Mouse (Mus musculus): ENCODE results near the gene Tmem132d. TPM values are rescaled to one million over a fixed set of nuclear protein-coding genes. Genes with fewer than 3 reads are reported as not detected.

The Tmem132d gene
- total RNA-seq, 1 experiment = 2.5 TPM

GRCm38 (mm10) chr5:128424213-128424612 lies 8.7 kb downstream of the Tmem132d start:
- DNase-seq (ENCODE audit: low read depth, low spot score) = no peak
- Histone ChIP-seq H3K36me3 (ENCODE audit: control insufficient read depth, insufficient read depth, low read length, poor library complexity, severe bottlenecking) (no peaks in the 10 kb centered on the region), H3K9ac (ENCODE audit: insufficient read depth, low read depth, low read length, poor library complexity, severe bottlenecking) (no peak overlapping the region), H3K27ac (ENCODE audit: insufficient read depth, low read depth, low read length, poor library complexity, severe bottlenecking) (no peak overlapping the region), H3K4me3 (ENCODE audit: insufficient read depth in 1 of 2, low read depth in 1 of 2, low read length in 2 of 2, poor library complexity in 1 of 2, severe bottlenecking in 1 of 2) (no peak overlapping the region), H3K9me3 (ENCODE audit: control insufficient read depth, insufficient read depth, low read depth, low read length) (no peaks in the 10 kb centered on the region), H3K4me1 (ENCODE audit: control insufficient read depth in 2 of 2, insufficient read depth in 2 of 2, low read length in 2 of 2, poor library complexity in 1 of 2) (no peaks in the 10 kb centered on the region)
- in situ Hi-C loops (cut with MboI; ENCODE audit: low sequenced_read_pairs in 2 of 2, unreplicated experiment in 2 of 2) = no loop called here
- TF ChIP-seq ZNF384 (IDR thresholded peaks at IDR 0.05; ENCODE audit: low read depth, low read length) (no peak), MAFK (IDR thresholded peaks at IDR 0.05; ENCODE audit: insufficient read depth, low read depth, low read length) (no peak), CHD2 (IDR thresholded peaks at IDR 0.05; ENCODE audit: low read depth, low read length) (no peak), ZC3H11A (IDR thresholded peaks at IDR 0.05; ENCODE audit: borderline replicate concordance, low read depth, low read length) (no peak), HCFC1 (IDR thresholded peaks at IDR 0.05; ENCODE audit: borderline replicate concordance, insufficient read depth, low read length) (no peak)

GRCm38 (mm10) chr5:128422090-128422489 lies 10.8 kb downstream of the Tmem132d start:
- H3K36me3 ChIP-seq (ENCODE audit: control insufficient read depth, insufficient read depth, low read length, poor library complexity, severe bottlenecking) = no peaks in the 10 kb centered on the region
- in situ Hi-C loops (cut with MboI; ENCODE audit: low sequenced_read_pairs in 2 of 2, unreplicated experiment in 2 of 2) = no loop called here
- no peak for DNase-seq (ENCODE audit: low read depth, low spot score)
- no peak overlapping the region for H3K4me3 ChIP-seq (ENCODE audit: insufficient read depth in 1 of 2, low read depth in 1 of 2, low read length in 2 of 2, poor library complexity in 1 of 2, severe bottlenecking in 1 of 2)
- TF ChIP-seq ZNF384 (IDR thresholded peaks at IDR 0.05; ENCODE audit: low read depth, low read length) = no peak
- no peak for TF ChIP-seq CHD2 (IDR thresholded peaks at IDR 0.05; ENCODE audit: low read depth, low read length)
- no peak for TF ChIP-seq MAFK (IDR thresholded peaks at IDR 0.05; ENCODE audit: insufficient read depth, low read depth, low read length)
- TF ChIP-seq ZC3H11A (IDR thresholded peaks at IDR 0.05; ENCODE audit: borderline replicate concordance, low read depth, low read length) = no peak
- TF ChIP-seq HCFC1 (IDR thresholded peaks at IDR 0.05; ENCODE audit: borderline replicate concordance, insufficient read depth, low read length) = no peak
- no peak overlapping the region for H3K27ac ChIP-seq (ENCODE audit: insufficient read depth, low read depth, low read length, poor library complexity, severe bottlenecking)
- H3K9ac ChIP-seq (ENCODE audit: insufficient read depth, low read depth, low read length, poor library complexity, severe bottlenecking) = no peak overlapping the region
- H3K4me1 ChIP-seq (ENCODE audit: control insufficient read depth in 2 of 2, insufficient read depth in 2 of 2, low read length in 2 of 2, poor library complexity in 1 of 2) = no peaks in the 10 kb centered on the region; a peak in 1 of 4 replicates
- no peaks in the 10 kb centered on the region for H3K9me3 ChIP-seq (ENCODE audit: control insufficient read depth, insufficient read depth, low read depth, low read length)

- TF ChIP-seq MAFK (IDR thresholded peaks at IDR 0.05; ENCODE audit: insufficient read depth, low read depth, low read length) = no peak
- TF ChIP-seq CHD2 (IDR thresholded peaks at IDR 0.05; ENCODE audit: low read depth, low read length) = no peak
- no peak for TF ChIP-seq ZNF384 (IDR thresholded peaks at IDR 0.05; ENCODE audit: low read depth, low read length)
- no peak for TF ChIP-seq HCFC1 (IDR thresholded peaks at IDR 0.05; ENCODE audit: borderline replicate concordance, insufficient read depth, low read length)
- no peak for TF ChIP-seq ZC3H11A (IDR thresholded peaks at IDR 0.05; ENCODE audit: borderline replicate concordance, low read depth, low read length)
- no peaks in the 10 kb centered on the region; a peak in 1 of 4 replicates for H3K4me1 ChIP-seq (ENCODE audit: control insufficient read depth in 2 of 2, insufficient read depth in 2 of 2, low read length in 2 of 2, poor library complexity in 1 of 2)
- in situ Hi-C loops (cut with MboI; ENCODE audit: low sequenced_read_pairs in 2 of 2, unreplicated experiment in 2 of 2) = no loop called here
- H3K9me3 ChIP-seq (ENCODE audit: control insufficient read depth, insufficient read depth, low read depth, low read length) = no peaks in the 10 kb centered on the region
- H3K36me3 ChIP-seq (ENCODE audit: control insufficient read depth, insufficient read depth, low read length, poor library complexity, severe bottlenecking) = no peaks in the 10 kb centered on the region
- H3K9ac ChIP-seq (ENCODE audit: insufficient read depth, low read depth, low read length, poor library complexity, severe bottlenecking) = no peak overlapping the region
- H3K27ac ChIP-seq (ENCODE audit: insufficient read depth, low read depth, low read length, poor library complexity, severe bottlenecking) = no peak overlapping the region
- H3K4me3 ChIP-seq (ENCODE audit: insufficient read depth in 1 of 2, low read depth in 1 of 2, low read length in 2 of 2, poor library complexity in 1 of 2, severe bottlenecking in 1 of 2) = no peak overlapping the region
- DNase-seq (ENCODE audit: low read depth, low spot score) = no peak
These were observed 14.6 kb downstream of the Tmem132d start for GRCm38 (mm10) chr5:128418149-128418710.

GRCm38 (mm10) chr5:128414056-128414455 lies 18.8 kb downstream of the Tmem132d start:
- Histone ChIP-seq H3K36me3 (ENCODE audit: control insufficient read depth, insufficient read depth, low read length, poor library complexity, severe bottlenecking) (no peaks in the 10 kb centered on the region), H3K4me3 (ENCODE audit: insufficient read depth in 1 of 2, low read depth in 1 of 2, low read length in 2 of 2, poor library complexity in 1 of 2, severe bottlenecking in 1 of 2) (no peak overlapping the region), H3K27ac (ENCODE audit: insufficient read depth, low read depth, low read length, poor library complexity, severe bottlenecking) (no peak overlapping the region), H3K4me1 (ENCODE audit: control insufficient read depth in 2 of 2, insufficient read depth in 2 of 2, low read length in 2 of 2, poor library complexity in 1 of 2) (no peaks in the 10 kb centered on the region; a peak in 1 of 4 replicates), H3K9me3 (ENCODE audit: control insufficient read depth, insufficient read depth, low read depth, low read length) (no peaks in the 10 kb centered on the region), H3K9ac (ENCODE audit: insufficient read depth, low read depth, low read length, poor library complexity, severe bottlenecking) (no peak overlapping the region)
- DNase-seq (ENCODE audit: low read depth, low spot score) = no peak
- in situ Hi-C loops (cut with MboI; ENCODE audit: low sequenced_read_pairs in 2 of 2, unreplicated experiment in 2 of 2) = no loop called here
- TF ChIP-seq ZC3H11A (IDR thresholded peaks at IDR 0.05; ENCODE audit: borderline replicate concordance, low read depth, low read length) (no peak), ZNF384 (IDR thresholded peaks at IDR 0.05; ENCODE audit: low read depth, low read length) (no peak), HCFC1 (IDR thresholded peaks at IDR 0.05; ENCODE audit: borderline replicate concordance, insufficient read depth, low read length) (no peak), MAFK (IDR thresholded peaks at IDR 0.05; ENCODE audit: insufficient read depth, low read depth, low read length) (no peak)
